Mouse (Mus musculus) Patski (cell line): ENCODE results near the gene Poldip2. TPM values are rescaled to one million over a fixed set of nuclear protein-coding genes. Genes with fewer than 3 reads are reported as not detected.

Experiments
- ATAC-seq: fragments of 100-300 bp; one replicate; pipeline ENCODE4 v1.8.0; 2021
- CTCF ChIA-PET: fragments of 350-600 bp; sonication (Branson Sonifier 250); formaldehyde crosslinking; loops from one replicate; lab custom pipeline; 2022; ENCODE audit warnings: inconsistent platforms; lab: Charles Lee
- POLR2A ChIA-PET: fragments of 350-600 bp; sonication (Branson Sonifier 250); formaldehyde crosslinking; loops from one replicate; lab custom pipeline; 2022; ENCODE audit warnings: antibody characterized with exemption, inconsistent platforms; lab: Charles Lee
- DNase-seq: peaks from one replicate; pipeline ENCODE4 v3.0.0-alpha.2; 2011; ENCODE audit warnings: low read depth, low spot score
- H3K27me3 ChIP-seq: fragments of 371-371 bp; one replicate; pipeline ENCODE4 v1.5.1; 2021
- CTCF ChIP-seq: fragments of 100-300 bp; IDR thresholded peaks from one replicate; pipeline ENCODE4 v1.5.1; 2021
- in situ Hi-C: fragments of 300-500 bp; cut with MboI; formaldehyde crosslinking; loops from 3 replicates; pipeline ENCODE4 v1.11.1; 2018; ENCODE audit warnings: low pct_unique_long_range_greater_than_20kb, mixed read lengths
- polyA plus RNA-seq: library from polyadenylated mRNA; unstranded; gene quantifications from one replicate; pipeline ENCODE4 v1.2.3, GENCODE M21; 2021

Poldip2 gene
- polyA plus RNA-seq, 1 experiment from 2014 or later = 148 TPM

GRCm38 (mm10) chr11:78536690-78537084, 24.7 kb downstream of the Poldip2 start:
- in situ Hi-C loops = no loop called here
- no peak for TF ChIP-seq CTCF
- CTCF ChIA-PET = no interaction called here

GRCm38 (mm10) chr11:78540358-78540757, 28.4 kb downstream of the Poldip2 start:
- in situ Hi-C loops = no loop called here
- no peaks in the 10 kb centered on the region for H3K27me3 ChIP-seq
- no peak for TF ChIP-seq CTCF
- ChIA-PET POLR2A (interaction anchor here (1.6 kb wide), 1 partner anchor 16 kb away, joined by 3 read pairs; no protein-coding TSS in a partner anchor), CTCF (no interaction called here)
- no peak for DNase-seq
- ATAC-seq = no peak

More at GRCm38 (mm10) chr11:78536690-78537084, 24.7 kb downstream of the Poldip2 start:
- H3K27me3 ChIP-seq = no peaks in the 10 kb centered on the region
- DNase-seq (no peak), ATAC-seq (peak; percentile 7)
- POLR2A ChIA-PET = interaction anchor here (0.9 kb wide), 1 partner anchor 9 kb away, joined by 3 read pairs; no protein-coding TSS in a partner anchor

- DNase-seq = no peak
- ChIA-PET CTCF (interaction anchor here (0.8 to 1.8 kb wide), 4 partner anchors 9 to 283 kb away, joined by 3 to 7 read pairs (median 3); no protein-coding TSS in a partner anchor), POLR2A (no interaction called here)
- ATAC-seq = no peak
- in situ Hi-C loops = no loop called here
- no peak for TF ChIP-seq CTCF
- H3K27me3 ChIP-seq = no peaks in the 10 kb centered on the region
These were observed 32.6 kb downstream of the Poldip2 start for GRCm38 (mm10) chr11:78544449-78545111.

- DNase-seq = no peak
- TF ChIP-seq CTCF = no peak
- H3K27me3 ChIP-seq = no peaks in the 10 kb centered on the region
- no peak for ATAC-seq
- ChIA-PET CTCF (interaction anchor here (0.8 to 1.8 kb wide), 6 partner anchors 9 to 283 kb away, joined by 3 to 7 read pairs (median 3); partner anchors contain the start of gene Vtn), POLR2A (no interaction called here)
- in situ Hi-C loops = no loop called here
These were observed 33.2 kb downstream of the Poldip2 start for GRCm38 (mm10) chr11:78545181-78545580.

GRCm38 (mm10) chr11:78547718-78548460, 35.9 kb downstream of the Poldip2 start:
- ChIA-PET POLR2A (interaction anchor here (1.3 kb wide), 2 partner anchors 9 to 78 kb away, joined by 3 to 4 read pairs; no protein-coding TSS in a partner anchor), CTCF (interaction anchor here (1.3 kb wide), 1 partner anchor 13 kb away, joined by 4 read pairs; no protein-coding TSS in a partner anchor)
- no peaks in the 10 kb centered on the region for H3K27me3 ChIP-seq
- in situ Hi-C loops = no loop called here
- TF ChIP-seq CTCF = no peak
- DNase-seq (no peak), ATAC-seq (no peak)

GRCm38 (mm10) chr11:78549491-78549987, 37.5 kb downstream of the Poldip2 start:
- ChIA-PET POLR2A (no interaction called here), CTCF (no interaction called here)
- ATAC-seq (no peak), DNase-seq (no peak)
- H3K27me3 ChIP-seq = no peaks in the 10 kb centered on the region
- TF ChIP-seq CTCF = no peak
- in situ Hi-C loops = no loop called here

GRCm38 (mm10) chr11:78550168-78551058, 38.4 kb downstream of the Poldip2 start, which contains the start of gene Tmem97:
Gene Tmem97, minus strand, starts transcription at chr11:78550777.
- DNase-seq = peak; percentile 75
- POLR2A ChIA-PET = interaction anchor here (1.0 kb wide), 1 partner anchor 62 kb away, joined by 3 read pairs; no protein-coding TSS in a partner anchor
- in situ Hi-C loops = no loop called here
- TF ChIP-seq CTCF = no peak
- CTCF ChIA-PET = no interaction called here
- H3K27me3 ChIP-seq = no peaks in the 10 kb centered on the region
- peak; percentile 94 for ATAC-seq

- no peaks in the 10 kb centered on the region for H3K27me3 ChIP-seq
- POLR2A ChIA-PET = interaction anchor here (1.0 kb wide), 1 partner anchor 62 kb away, joined by 3 read pairs; no protein-coding TSS in a partner anchor
- no peak for TF ChIP-seq CTCF
- in situ Hi-C loops = no loop called here
- DNase-seq = no peak
- CTCF ChIA-PET = no interaction called here
- no peak for ATAC-seq
These were observed 39.0 kb downstream of the Poldip2 start for GRCm38 (mm10) chr11:78551059-78551398.

GRCm38 (mm10) chr11:78555623-78556022, 43.6 kb downstream of the Poldip2 start:
- no peaks in the 10 kb centered on the region for H3K27me3 ChIP-seq
- ChIA-PET POLR2A (interaction anchor here (0.9 kb wide), 1 partner anchor 9 kb away, joined by 3 read pairs; no protein-coding TSS in a partner anchor), CTCF (interaction anchor here (2.5 kb wide), 1 partner anchor 10 kb away, joined by 7 read pairs; no protein-coding TSS in a partner anchor)
- DNase-seq (no peak), ATAC-seq (no peak)
- in situ Hi-C loops = no loop called here
- no peak for TF ChIP-seq CTCF

GRCm38 (mm10) chr11:78556070-78556469, 44.1 kb downstream of the Poldip2 start:
- CTCF ChIA-PET = interaction anchor here (2.5 kb wide), 1 partner anchor 10 kb away, joined by 7 read pairs; no protein-coding TSS in a partner anchor
- TF ChIP-seq CTCF = no peak

More at GRCm38 (mm10) chr11:78556070-78556469, 44.1 kb downstream of the Poldip2 start:
- ATAC-seq (no peak), DNase-seq (no peak)
- in situ Hi-C loops = no loop called here
- no peaks in the 10 kb centered on the region for H3K27me3 ChIP-seq
- POLR2A ChIA-PET = no interaction called here
